Mouse (Mus musculus) cerebellum, adult 2 months (tissue): ENCODE measurements around the gene Ankrd27.

ENCODE experiments used
- CTCF ChIP-seq: fragments of 200-500 bp; IDR thresholded peaks from 2 replicates; pipeline ENCODE4 v1.5.1; 2011; ENCODE audit warnings: low read depth, mild to moderate bottlenecking, control low read depth, low read length, moderate library complexity, borderline replicate concordance; ENCODE audit not compliant: insufficient read depth
- POLR2A ChIP-seq: fragments of 200-500 bp; IDR thresholded peaks from 2 replicates; pipeline ENCODE4 v1.6.1; 2011; ENCODE audit warnings: low read length, control low read depth, borderline replicate concordance; ENCODE audit not compliant: insufficient read depth

- TF ChIP-seq CTCF (no peak), POLR2A (no peak)
Observed at GRCm38 (mm10) chr7:35584786-35585190, 1.3 kb upstream of the Ankrd27 start.
